Mouse (Mus musculus) retina, postnatal 1 day (tissue): ENCODE results near the gene Adam23.
A peak's percentile ranks its signal among the peaks of the same experiment; 100 is the strongest.

Source experiments
- DNase-seq: peaks from one replicate; pipeline ENCODE4 v3.0.0-alpha.2; 2012

Gene Adam23

DNA sequence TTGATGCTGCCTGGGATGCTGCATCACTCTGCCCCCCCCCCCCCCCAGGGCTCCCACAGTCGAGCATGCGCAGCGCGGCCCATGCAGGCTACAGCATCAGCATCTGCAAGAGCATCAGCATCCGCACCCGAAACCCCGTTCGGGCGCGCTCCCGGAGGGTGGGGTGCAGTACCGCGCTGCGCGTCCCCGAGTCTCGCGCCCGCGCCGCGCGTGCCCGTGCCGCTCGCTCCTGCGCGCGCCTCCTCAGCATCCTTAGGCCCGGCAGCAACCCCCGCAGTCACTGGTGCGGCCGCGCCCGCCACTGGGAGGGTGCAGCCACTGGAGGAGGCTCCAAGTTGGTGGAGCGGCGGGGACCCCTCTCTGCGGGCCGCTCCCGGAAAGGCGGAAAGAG lies at the start of gene Adam23:
Adam23 (plus strand) TSS at position 236 of the 391 bp plus-strand sequence.
- peak; percentile 85 for DNase-seq

DNA sequence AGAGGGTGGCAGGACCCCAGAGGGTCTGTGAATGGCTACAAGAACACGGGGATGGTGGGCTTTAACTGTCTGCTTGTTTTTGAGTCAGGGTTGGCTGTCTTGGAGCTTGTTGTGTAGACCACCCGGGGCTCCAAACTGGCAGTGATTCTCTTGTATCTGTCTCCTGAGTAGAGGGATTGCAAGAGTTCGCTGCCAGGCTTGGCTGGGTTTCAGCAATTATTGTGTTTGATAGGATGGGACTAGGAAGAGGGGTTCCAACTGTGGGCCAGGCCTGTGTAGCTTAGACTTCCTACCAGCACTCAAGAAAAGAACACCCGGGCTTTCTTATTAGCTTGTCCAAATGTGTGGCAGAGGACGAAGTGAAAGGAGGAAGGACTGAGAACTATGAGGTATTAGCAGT lies 44.6 kb upstream of the Adam23 start:
- DNase-seq, result no peak

DNA sequence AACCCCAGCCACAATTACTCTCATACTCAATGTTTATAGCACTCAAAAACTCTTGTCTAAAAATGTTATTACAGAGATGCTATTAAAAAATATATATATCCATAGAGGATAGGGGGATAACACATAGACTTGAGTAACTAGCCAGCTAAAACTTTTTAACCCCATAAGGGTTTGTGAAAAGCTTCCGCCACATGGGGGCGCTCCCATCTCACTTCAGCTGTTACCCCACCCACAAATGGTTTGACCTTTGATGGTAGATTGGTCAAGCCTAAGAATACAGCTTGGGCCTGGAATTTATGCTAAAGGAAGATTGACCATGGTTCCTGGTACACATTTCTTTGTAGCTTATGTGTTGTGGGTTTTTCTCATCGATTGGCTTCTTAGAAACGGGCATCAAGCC lies 42.1 kb upstream of the Adam23 start:
- DNase-seq, result peak; percentile 40

DNA sequence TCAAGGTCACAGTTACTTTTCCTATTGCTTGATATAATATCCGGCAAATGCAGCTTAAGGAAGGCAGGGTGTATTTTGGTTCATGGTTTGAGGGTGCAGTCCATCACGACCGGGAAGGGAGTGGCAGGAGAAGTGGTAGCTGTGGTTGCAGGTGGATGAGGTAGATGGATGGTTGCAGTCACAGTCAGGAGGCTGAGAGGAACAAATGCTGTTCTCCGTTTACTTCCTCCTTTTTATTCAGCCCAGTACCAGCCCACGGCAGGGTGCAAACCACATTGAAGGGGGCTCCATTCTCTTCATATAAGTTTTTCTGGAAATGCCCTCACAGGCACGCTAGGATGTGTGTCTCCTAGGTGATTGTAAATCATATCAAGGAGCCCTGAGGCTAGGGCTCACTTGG lies 37.3 kb upstream of the Adam23 start:
- DNase-seq, result no peak

DNA sequence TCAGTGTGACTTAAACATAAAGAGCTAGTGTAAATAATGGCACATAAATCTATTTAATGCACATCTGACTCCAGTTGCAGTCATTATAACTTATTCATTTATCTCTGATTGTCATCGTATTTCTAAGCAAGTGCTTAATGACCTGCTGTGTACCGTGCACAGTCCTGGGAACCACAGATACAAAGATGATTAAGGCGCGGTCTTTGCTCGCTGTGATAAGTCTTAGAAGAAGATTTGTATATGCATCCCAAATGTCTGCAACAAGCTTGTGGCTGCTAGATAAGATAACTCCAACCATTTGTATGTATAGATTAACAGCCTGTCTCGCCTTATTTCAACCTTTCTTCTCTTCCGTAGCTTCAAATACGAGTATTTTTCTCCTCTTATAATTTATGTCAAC lies 27.2 kb upstream of the Adam23 start:
- DNase-seq, result no peak

DNA sequence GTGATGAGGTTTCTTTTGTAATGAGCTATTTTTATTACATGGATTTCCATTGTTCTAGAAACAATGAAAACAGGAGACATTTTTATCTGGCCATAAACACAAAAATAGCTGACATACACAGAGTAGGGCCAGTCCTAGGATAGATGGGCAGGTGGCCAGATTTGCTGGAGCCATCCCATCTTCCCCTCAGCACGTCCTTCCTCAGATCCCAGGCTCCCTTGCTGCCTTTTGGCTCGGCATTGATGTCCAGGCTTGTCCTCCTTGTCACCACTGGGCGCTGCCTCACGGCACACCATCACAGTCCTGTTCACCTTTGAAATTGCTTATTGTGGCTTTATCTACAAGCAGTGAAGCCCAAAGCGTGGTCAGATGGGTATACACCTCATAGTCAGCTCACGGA lies 15.0 kb upstream of the Adam23 start:
- no peak for DNase-seq

DNA sequence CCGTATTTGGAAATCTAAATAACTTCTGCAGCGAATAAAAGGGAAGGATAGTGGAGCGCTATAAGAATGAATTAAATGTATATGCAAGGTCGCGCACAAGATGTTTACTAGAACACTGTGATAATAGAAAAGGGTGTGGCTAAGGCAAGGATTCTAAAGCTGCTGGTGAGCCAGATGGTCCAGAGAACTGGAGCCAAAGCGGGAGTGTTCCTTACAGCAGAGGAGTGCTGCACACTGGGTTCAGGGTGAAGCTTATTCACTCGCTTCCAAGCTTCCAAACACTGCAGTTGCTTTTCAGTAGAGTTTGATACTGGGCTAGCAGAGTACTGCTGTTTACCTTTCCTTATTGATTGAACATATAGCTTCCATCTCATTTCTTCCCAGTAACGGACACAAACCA lies 14.5 kb upstream of the Adam23 start:
- DNase-seq, result no peak

DNA sequence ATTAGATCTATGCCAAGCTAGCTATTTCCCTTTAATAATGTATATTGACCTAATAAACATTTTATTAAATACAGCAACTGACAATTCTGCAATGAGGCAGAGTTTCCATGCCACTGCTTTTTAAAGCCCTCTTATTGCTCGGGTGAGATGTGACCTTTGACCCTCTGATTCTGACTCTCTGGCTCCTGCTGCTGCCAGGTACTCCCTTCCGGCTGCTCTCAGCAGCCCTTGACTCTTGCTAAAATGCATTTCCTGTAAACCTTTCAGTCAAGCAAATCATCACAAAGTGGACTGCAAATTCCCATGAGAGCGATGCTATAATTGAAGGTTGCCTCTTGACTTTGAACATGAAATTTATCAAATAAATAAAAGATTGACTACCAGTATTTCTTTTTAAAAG lies 13.8 kb upstream of the Adam23 start:
- DNase-seq, result no peak

DNA sequence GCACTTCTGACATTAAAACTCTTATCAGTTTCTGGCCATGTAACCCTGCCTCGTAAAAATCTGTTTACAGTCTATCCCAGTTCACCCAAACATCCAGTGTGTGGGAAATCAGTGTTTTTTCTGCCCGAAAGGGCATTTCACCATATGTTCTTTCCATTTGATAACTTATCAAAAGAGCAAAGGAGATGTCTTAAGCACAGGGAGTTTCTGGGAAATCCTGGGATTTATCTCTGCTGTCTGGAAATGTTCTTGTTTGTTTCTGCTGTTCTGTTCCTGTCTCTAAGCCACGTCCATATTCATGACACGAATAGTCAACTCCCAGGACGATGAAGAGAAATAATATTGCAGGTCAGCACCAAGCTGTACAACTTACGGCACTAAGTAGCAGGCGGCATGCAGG lies 11.6 kb upstream of the Adam23 start:
- DNase-seq, result no peak

DNA sequence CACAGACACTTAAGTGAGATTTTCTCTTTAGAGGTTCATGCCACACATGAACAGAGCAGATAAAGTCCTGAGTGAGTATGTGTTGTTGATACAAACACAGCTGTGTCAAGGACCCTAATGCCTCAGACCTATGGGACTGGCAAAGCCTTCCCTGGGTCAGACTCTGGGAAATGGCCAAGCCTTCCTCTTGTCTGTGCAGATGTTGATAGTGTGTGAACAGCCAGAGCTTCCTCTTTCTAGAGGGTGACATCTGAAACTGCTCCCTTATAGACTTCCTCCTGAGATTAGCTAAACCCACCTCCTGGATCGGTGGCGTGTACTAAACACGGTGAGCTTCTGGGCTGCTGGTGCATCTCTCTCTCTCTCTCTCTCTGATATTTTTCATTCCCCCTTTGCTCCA lies 8.2 kb upstream of the Adam23 start:
- DNase-seq, result no peak

DNA sequence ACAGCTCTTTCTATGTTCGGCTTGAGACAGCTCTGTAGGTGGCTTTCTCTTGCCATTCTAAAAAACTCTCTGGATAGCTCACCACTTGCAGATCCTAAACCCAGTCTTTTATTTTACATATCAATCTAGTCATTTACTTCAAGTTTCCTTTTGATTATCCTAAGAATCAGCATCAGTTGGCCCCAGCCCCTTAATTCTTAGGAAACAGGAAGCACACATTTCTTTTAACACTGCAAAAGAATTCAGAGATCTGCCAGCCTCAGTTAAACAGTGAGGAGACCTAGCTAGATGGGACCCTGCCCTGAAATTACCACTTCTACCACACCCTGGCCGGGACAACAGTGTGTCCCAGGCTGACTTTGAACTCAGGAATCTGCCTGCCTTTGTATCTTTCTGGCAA lies 3.5 kb upstream of the Adam23 start:
- DNase-seq, result no peak

DNA sequence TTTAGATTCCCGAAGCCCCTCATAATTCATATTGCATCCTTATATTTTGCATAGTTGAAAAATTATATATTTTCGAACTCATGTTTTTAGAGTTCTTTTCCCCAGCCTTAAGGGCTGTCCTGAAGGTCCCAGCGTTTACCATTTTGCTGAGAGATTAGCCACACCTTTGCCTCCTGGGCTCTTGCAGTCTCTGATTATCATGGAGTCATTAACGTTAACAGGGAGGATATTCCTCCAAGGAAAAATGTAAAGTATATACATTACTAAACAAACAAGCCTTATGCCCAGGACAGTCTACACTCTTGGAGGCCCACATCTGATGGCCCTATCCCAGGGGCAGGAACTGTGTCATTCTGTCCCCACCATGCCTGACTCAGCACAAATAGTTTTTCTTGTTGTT lies 3.1 kb upstream of the Adam23 start:
- no peak for DNase-seq

DNA sequence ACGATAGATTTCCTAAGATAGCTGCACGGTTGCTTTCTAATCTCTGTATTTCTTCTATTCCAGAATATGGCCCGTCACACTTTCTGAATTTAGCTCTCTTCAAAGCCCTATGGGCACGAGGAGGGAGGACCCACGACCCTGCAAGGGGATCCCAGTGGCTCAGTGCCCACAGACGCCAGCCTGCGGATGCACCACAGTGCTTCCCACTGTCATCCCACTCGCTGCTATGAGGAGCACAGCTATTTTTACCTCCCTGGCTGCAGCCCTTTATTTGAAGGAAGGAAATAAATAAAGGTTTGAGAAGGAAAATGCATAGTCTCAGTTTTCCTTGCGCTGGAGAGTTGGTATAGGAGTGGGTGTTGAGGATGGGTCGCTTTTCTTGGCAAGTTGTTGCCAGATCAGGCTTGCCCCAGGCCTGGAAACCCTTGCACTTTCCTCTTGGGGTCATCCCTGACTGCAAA lies 512 bp upstream of the Adam23 start:
- DNase-seq, result no peak

DNA sequence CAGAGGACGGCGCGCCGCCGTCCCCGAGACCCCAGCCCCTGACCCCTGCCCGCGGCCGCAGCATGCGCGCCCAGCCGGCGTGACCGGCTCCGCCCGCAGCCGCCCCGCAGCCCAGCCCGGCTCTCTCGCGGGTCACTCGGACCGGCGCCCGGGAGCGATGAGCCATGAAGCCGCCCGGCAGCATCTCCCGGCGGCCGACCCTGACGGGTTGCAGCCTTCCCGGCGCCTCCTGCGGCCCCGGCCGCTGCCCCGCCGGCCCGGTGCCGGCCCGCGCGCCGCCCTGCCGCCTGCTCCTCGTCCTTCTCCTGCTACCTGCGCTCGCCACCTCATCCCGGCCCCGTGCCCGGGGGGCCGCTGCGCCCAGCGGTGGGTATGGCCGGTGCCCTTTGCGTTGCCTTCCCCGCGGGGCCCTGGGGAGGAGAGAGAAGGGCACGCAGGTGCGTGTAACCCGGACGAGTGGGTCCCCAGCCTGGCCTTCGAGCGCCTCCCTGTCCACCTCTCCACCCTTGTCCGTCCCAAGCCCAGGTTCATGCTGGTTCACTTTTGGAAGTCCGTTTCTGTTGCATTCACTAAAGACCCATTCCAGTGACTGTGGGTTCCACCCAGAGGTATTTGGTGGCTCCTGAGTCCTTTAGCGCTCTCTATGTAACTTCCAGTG lies 485 bp downstream of the Adam23 start:
- peak; percentile 46 for DNase-seq

DNA sequence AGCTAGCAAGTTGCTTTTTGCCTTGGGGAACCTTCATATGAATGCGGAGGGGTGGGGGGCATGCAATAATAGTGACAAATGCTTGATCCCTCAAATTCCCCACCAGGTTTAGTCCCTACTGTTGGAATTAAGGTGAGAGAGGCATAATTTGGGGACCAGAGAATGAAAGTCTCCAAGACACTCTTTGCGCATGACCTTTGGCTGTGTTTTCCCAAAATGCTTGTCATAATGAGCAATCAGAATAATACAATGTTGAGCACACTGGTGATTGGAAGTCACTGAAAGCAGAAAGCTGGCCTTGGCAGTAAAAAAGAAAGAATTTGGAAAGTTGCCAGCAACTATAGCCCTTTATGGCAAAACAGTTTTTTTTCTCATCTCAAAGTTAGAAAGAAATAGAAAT lies 1.0 kb downstream of the Adam23 start:
- no peak for DNase-seq

DNA sequence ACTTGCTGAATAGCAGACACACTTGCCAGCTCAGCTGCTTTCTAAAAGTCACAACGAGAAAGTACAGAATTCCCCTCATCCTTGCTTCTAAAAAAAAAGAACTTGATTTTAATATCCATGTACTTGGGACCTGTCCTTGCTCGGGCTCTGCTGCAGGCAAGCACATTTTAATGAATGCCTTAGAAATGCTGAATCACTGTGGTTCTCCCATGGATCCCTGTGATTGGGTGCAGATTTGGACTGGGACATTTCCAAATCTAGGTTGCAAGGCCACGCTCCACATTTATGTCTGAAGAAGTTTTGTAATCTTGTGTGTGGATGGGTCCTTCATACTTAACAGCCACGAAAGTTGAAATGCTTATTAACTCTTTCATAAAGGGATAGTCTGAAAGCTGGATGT lies 4.4 kb downstream of the Adam23 start:
- DNase-seq, result no peak

DNA sequence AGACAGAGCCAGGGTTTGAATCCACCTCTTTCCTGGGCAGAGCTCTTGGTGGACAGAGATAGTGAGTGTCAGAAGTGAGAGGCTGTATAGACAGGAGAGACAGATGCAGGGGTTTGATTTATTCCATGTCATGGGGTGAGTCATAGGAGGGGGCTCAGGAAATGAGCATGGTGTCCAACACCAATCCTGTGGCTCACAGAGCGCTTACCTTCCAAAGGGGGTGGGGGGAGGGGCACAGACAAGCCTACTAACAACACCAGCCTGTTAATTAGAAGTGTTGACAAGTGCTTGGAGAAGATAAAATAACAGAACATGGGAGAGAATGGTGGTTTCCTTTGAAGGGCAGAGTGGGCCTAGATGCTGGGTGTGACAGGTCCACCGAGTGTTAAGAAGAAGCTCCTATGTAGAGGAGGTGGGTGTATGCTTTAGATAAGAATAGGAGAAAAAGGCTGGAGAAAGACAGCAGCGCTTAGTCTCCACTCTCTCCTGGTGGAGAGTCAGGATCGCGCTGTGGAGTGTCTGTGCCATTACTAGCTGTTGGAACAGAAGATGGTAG lies 7.7 kb downstream of the Adam23 start:
- no peak for DNase-seq

DNA sequence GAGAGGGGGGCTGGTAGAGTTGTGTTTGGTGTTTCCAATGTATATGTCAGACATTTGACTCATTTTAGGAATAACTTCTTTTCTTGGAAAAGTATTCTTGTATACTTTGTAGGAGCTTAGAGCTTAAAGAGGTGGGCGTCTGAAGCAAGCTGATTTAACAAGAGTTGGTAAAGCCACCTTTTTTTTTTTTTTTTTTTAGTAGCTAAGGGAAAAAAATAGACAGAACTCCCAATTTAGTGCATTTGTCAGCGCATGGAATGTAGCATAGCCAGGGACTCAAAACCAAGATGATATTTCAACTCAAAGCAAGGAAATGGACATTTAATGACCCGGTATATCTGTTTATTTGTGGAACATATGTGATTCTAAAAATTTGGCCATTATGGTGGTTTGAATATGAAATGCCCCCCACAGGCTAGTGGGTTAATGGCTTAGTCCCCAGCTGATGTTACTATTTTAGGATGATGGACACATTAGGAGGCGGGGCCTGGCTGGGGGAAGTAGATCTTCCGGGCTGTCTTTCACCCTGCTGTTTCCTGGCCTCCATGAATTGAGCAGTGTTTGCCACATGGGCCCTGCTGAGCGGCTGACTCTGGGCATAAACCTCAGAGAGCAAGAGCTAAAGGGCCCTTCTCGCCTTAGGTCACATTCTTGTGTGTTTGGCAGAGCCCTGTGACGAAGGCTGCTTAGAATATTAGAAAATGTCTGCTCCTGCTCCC lies 12.3 kb downstream of the Adam23 start:
- DNase-seq, result peak; percentile 64

DNA sequence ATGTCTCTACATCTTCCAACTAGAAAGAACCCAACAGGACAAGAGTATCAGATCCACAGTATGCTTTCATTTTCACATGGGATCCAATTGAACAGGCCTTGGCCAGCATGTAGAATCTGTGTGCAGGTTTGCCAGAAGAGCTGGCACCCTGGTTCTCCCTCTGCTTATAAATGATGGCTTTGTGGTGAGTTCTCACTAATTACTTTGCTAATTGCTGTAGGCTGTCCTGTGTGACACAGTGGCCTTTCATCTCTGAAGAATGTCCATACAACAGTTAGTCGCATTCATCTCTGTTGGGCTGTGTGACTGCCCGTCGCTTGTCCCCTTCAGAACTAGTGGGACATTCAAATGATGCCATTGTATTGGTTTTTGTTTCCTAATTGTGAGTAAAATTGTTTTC lies 13.5 kb downstream of the Adam23 start:
- DNase-seq, result peak; percentile 93

DNA sequence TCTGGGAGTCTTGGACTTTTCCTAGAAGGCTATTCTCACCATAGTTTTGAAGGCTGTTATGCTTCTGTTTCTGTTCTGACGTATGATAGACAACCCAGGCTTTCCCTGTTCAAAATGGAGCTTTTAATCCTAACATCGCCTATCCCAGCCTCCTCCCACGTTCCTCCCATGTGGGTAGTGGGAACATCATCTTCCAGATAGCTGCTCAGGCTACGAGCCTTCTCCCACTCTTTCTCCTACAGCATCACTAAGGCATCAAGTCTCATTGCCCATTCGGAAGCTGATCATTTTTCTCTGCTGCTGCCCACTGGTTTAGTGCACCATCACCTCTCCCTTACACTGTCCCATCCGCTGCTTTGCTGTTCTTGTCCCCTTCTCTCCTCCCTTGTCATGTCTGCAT lies 14.2 kb downstream of the Adam23 start:
- DNase-seq, result peak; percentile 23

DNA sequence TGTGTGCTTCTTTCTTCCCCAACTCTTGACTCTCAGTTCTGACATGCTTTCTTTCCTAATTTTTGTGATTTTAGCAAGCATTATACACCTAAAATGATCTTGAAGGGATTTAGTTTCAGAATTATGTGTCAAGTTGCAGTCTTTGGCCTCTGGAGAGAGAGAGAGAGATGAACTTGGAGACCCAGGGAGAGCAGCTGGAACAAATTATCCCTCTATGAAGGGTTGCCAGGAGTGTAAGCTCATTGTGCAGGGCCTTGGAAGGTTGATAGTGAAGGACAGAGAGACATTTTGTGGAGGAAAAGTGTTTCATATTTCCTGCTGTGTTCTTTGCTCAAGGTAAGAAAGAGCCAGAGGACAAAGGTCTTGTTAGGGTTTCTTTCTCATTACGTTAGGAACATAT lies 18.8 kb downstream of the Adam23 start:
- DNase-seq, result no peak

DNA sequence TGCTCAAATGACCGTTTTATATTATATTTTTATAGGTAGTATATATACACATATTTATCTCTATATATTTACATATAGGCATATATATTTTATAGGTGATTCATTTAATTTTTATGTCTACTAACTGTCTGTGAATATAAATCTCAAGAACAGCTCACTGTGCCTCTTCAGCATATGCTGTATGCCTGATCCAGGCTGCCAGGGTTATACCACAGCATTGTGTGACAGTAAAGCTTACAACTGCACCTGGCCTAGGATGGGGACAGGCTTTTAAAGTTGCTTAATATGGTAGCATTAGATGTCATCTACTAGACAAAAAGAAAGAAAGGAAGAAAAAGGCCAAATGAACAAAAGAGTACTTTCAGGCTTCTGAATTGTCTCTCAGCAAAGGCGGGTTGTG lies 27.6 kb downstream of the Adam23 start:
- peak; percentile 15 for DNase-seq

DNA sequence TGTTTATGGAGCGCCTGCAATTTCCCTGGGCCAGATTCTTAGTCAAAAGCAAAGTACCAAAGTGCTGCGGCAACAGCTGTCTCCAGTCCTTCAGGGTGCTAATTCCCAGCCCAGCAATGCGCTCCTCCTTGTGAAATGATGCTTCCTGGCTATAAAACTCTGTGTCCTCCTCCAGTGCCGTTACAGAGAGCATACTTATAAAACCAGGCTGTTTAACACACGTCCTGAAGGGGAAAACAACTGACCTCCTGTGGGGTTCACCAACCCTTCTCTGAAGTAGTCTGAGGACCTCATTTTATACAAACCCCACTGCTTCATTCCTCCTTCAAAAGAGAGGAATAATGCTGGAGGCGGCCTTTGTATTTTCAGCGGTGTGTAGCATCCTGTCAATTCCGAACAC lies 28.0 kb downstream of the Adam23 start:
- DNase-seq, result peak; percentile 36

DNA sequence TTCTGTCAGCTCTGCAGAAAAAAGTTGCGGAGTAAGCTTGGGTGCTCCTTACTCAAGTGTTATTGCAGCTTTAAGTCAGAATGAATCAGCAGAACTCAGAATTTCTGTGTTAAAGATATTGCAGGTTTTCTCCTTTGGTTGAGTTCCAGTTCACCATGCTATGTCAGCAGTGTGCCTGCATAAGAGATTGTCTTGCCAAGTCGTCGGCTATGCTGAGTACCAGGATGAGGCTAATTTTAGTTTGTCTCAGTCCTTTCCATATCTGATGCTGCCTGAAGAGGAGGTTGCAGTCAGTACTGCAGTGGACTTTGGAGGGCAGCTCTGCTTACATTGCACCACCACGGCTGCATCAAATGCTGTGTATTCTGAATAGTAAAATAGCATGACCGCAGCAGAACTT lies 33.3 kb downstream of the Adam23 start:
- DNase-seq, result no peak

DNA sequence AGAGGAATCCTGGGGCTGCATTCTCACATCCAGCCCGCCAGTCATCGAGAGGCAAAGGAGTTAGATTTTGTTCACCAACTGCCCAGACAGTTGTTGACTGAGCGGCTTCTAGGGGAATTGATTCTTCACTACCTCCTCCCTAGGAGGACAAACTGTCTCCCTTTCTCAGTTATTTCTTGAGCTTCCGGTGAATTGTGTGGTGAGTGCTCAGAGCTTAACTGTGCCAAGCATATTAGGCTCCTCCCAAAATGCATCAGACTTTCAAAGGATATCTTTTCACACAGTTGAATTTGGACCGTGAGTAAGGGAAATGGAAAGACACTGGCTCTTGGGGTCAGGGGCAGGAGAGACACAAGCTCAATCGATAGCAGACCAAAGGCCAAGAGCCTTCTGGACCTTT lies 39.0 kb downstream of the Adam23 start:
- no peak for DNase-seq
